Mouse (Mus musculus) lung, adult 2 months (tissue): ENCODE measurements around the gene BC049715.

Experiments
- CTCF ChIP-seq: fragments of 200-500 bp; IDR thresholded peaks from 2 replicates; pipeline ENCODE4 v1.5.1; 2011; ENCODE audit warnings: mild to moderate bottlenecking, low read length, control low read depth; ENCODE audit not compliant: insufficient read depth
- POLR2A ChIP-seq: fragments of 200-500 bp; IDR thresholded peaks from 2 replicates; pipeline ENCODE4 v1.6.1; 2011; ENCODE audit warnings: low read depth, mild to moderate bottlenecking, control low read depth, low read length, borderline replicate concordance; ENCODE audit errors: extremely low read depth

GRCm38 (mm10) chr6:136811196-136811595, 16.2 kb upstream of the BC049715 start:
- TF ChIP-seq CTCF, result no peak
- TF ChIP-seq POLR2A, result no peak
